Mouse (Mus musculus): ENCODE measurements around the gene Sowahd.
"Not testable (repeated sequence)": the region's sequence is repeated elsewhere in the genome, so short reads cannot be mapped to it uniquely, and the experiment has no call there.

Gene Sowahd

GRCm38 (mm10) chrX:37048066-37048889, at the start of gene Sowahd:
Gene Sowahd, plus strand, starts transcription at chrX:37048845.
- no peak for DNase-seq

- no peak for DNase-seq
These were observed 34.8 kb upstream of the Sowahd start for GRCm38 (mm10) chrX:37013870-37014269.

- DNase-seq: no peak
These were observed 30.4 kb upstream of the Sowahd start for GRCm38 (mm10) chrX:37018150-37018654.

DNA sequence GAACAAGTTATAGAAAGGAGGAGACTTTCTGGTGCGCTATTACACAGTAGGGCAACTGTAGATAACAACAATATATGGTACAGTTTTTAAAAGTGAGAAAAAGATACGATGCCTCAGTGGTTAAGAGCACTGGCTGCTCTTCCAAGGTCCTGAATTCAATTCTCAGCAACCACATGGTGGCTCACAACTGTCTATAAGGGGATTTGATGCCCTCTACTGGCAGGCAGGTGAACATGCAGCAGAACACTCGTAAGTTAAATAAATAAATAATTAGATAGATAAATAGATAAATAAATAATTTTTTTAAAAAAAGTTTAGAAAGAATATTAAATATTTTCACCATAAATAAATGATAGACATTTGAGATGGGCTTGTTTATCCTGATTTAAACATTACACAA, 29.6 kb upstream of the Sowahd start:
- DNase-seq: no peak

- peak; percentile 47 for DNase-seq
These were observed 26.0 kb upstream of the Sowahd start for GRCm38 (mm10) chrX:37022690-37023089.

DNA sequence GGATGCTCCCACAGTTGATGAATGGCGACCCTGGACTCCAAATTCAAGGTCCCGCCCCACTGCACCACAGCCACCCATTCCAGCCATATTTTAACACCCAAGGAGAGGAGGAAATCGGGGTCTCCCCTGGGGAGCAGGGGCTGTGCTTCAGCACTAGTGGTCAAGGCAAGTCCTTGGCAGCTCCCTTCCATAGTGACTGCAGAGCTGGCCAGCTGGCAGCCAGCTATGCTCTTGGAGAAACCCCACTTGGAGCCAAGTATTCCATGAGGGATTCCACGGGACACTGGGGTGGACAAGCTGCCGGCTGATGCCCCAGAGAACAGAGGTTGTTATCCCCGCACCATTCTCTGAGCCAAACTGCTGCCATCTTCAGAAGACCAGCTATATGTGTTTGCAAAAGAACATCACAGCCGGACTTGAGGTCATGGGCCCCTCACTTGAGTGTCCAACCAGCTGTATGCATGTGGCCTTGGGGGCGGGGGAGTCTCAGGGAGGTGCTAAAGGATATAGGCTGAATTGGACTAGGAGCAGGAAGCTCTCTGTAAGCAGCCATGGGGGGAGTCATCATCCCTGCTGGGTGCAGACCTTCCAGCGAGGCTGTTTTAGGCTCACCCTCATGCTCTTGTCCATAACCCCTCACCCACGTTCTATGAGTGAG, 24.9 kb upstream of the Sowahd start:
- no peak for DNase-seq

- no peak for DNase-seq
These were observed 20.3 kb upstream of the Sowahd start for GRCm38 (mm10) chrX:37028378-37028777.

GRCm38 (mm10) chrX:37042726-37043125, 5.9 kb upstream of the Sowahd start:
- peak; percentile 28 for DNase-seq

DNA sequence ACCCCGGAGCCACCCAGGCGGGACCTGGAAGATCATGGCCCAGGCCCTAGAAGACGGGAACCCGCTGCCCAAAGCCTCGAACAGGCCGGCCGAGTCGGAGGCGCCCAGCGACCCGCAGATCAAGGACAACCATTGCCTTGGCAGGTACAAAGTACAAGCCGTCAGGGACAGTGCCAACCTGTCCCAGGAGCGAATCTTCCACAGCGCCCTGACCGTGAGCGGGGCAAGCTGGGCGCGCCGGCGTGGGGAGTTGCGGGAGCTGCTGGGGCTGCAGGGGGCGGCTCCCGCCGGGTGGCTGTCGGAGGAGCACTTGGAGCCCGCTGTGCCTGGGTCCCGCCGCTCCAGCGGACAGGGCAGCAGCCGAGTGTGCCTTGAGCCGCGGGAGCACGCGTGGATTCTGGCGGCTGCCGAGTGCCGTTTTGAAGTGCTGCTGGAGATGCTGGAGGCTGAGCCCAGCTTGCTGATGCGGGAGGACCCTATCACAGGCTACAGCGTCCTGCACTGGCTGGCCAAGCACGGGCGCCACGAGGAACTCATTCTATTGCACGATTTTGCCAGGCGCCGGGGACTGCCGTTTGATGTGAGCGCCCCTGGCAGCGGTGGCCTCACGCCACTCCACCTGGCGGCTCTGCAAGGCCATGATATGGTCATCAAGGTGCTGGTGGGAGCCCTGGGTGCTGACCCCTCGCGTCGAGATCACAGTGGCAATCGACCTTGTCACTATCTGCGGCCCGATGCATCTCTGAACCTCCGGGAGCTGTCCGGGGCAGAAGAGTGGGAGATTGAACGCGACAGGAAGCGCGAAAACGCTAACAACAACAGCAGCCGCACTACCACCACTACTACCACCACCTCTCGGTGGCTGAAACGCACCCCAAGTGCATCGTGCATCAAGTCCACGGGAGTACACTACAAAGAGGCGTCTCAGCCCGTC, 512 bp downstream of the Sowahd start:
- DNase-seq: no peak

DNA sequence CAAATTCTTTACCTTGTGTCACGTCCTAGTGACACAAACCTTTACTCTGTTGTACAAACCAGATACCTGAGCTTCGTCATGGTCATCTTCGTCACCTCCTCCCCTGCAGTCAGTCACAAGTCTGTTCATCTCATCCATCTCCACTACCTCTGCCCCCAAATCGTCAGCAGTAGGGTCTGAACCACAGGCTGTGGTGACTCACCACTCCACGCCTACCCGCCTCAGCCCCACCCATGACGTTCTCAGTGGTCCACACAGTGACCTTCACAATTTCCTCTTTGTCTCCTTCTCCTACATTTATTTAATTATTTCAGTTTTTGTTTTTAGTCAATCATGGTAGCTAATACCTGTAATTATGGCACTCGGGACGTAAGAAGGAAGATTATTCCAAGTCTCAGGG, 15.3 kb downstream of the Sowahd start:
- no peak for DNase-seq

- no peak for DNase-seq
These were observed 18.7 kb downstream of the Sowahd start for GRCm38 (mm10) chrX:37067299-37067698.

DNA sequence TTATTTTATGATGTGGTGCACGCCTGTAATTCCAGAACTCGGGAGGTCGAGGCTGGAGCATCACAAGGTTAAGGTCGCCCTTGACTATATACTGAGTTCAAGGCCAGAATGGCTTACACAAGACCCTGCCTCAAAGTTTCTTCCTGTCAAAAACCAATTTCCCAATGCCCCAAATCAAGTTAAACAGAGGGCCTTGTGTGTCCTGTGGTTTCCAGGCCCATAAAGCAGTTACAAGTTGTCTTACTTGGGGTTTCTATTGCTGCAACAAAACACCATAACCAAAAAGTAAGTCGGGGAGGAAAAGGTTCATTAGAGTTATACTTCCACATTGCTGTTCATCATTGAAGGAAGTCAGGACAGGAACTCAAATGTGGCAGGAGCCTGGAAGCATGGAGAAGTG, 20.1 kb downstream of the Sowahd start:
- DNase-seq: no peak

GRCm38 (mm10) chrX:37074262-37074892, 25.7 kb downstream of the Sowahd start:
- peak; percentile 46 for DNase-seq

GRCm38 (mm10) chrX:37076651-37077050, 28.0 kb downstream of the Sowahd start:
- DNase-seq: no peak

GRCm38 (mm10) chrX:37080345-37080744, 31.7 kb downstream of the Sowahd start:
- not testable (repeated sequence) for DNase-seq

GRCm38 (mm10) chrX:37081194-37081593, 32.5 kb downstream of the Sowahd start:
- DNase-seq: no peak

GRCm38 (mm10) chrX:37084318-37084926, 35.8 kb downstream of the Sowahd start:
- DNase-seq: peak; percentile 11

DNA sequence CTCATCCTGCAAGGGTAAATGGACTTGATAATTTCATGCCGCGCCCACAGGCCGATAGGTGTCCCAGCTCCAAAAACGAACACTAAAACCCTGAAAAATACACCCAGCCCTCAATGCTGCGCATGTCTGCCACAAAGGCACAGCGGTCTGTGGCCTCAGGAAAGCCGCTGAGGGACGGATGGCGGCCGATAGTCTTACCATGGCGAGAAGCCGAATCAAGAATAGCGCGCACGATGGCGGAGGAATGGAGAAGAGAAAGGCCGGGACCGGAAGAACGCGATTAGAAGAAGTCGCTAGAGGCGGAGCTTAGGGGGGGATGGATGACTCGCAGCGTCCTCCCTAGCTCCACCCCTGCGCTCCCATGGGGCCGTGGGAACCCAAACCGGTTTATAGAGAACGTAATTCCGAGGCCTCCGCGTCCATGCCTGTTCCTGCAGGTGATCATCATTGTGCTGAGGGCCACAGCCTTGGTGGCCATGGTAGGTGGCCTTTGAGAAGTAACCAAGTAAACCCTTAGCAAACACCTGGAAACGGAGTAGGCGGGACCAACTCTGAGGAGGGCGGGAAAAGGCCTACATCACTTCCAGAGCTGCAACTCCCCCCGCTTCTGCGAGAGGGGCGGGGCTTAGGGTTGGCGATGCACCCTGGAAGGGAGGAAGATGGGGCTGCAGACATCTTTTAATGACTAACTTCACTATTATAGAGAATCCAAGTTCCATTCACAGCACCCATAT, 36.4 kb downstream of the Sowahd start, which contains the start of gene Rpl39:
TSS of gene Rpl39 (minus strand) at position 476 of the 734 bp plus-strand sequence.
- peak; percentile 85 for DNase-seq

DNA sequence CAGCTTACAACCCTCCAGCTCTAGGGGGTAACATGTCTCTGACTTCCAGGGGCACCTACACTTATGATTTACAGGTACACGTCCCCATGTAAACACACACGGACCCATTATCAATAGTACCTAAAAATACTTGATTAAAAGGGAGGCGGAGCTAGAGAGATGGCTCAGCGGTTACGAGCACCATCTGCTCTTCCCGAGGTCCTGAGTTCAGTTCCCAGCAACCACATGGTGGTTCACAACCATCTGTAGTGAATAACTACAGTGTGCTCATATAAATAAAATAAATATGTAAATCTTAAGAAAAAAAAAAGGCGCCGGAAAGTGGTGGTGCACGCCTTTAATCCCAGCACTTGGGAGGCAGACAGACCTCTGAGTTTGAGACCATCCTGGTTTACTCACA, 37.0 kb downstream of the Sowahd start:
- DNase-seq: no peak

DNA sequence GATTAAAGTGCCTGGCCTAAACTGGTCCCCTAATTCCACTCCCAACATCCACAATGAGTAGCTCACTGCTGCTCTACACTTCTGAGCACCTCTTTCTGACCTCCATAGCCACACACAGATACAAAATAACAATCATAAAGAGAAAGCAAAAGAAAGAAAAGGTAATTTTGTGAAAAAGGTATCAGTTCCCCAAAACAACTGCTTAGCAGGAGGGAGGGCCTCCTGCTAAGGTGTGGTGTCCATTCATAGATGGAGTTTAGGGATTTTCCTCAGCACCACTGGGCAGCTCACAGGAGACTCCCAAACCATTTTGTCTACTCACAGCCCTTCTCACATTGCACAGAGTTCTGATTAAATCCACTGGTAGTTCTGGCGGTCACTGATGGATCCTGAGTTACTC, 40.1 kb downstream of the Sowahd start:
- no peak for DNase-seq

DNA sequence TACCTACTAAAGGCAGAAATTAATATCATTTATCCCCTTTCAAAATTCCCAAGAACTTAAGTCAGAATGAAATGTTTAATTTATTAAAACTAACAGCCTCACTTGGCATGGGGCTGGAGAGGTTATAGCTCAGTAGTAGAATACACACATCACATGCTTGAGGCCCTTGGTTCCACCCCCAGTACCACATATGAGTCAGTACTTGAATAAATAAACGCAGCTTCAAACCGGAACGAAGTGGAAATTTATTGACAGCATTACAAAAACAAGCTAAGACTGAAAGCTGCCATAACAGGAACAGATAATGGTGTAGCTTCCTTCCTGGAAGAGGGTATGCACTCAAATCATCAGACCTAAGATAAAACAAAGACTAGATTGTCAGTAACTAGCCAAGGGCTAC, 42.8 kb downstream of the Sowahd start:
- DNase-seq: no peak
